Mouse (Mus musculus) adrenal gland, postnatal 25 days (tissue): ENCODE results near the gene Atp6v1g2. TPM values are rescaled to one million over a fixed set of nuclear protein-coding genes. Genes with fewer than 3 reads are reported as not detected.

Experiments
- DNase-seq: peaks from one replicate; pipeline ENCODE4 v3.0.0; 2021; ENCODE audit warnings: mixed read lengths
- long read RNA-seq: library from polyadenylated mRNA; stranded (forward); transcript quantifications from one replicate; pipeline ENCODE4 v2.0.0, GENCODE M21; 2021
- total RNA-seq: library from RNA; stranded (reverse); gene quantifications from 2 replicates; pipeline ENCODE4 v1.2.3, GENCODE M21; 2021

Atp6v1g2 gene
- total RNA-seq, result 8.0 and 8.4 TPM in 2 replicates
- long read RNA-seq, partial matches to known transcripts, result 0 of 5 reads
- long read RNA-seq, other reads (novel, unspliced or antisense), result 4 of 5 reads

DNA sequence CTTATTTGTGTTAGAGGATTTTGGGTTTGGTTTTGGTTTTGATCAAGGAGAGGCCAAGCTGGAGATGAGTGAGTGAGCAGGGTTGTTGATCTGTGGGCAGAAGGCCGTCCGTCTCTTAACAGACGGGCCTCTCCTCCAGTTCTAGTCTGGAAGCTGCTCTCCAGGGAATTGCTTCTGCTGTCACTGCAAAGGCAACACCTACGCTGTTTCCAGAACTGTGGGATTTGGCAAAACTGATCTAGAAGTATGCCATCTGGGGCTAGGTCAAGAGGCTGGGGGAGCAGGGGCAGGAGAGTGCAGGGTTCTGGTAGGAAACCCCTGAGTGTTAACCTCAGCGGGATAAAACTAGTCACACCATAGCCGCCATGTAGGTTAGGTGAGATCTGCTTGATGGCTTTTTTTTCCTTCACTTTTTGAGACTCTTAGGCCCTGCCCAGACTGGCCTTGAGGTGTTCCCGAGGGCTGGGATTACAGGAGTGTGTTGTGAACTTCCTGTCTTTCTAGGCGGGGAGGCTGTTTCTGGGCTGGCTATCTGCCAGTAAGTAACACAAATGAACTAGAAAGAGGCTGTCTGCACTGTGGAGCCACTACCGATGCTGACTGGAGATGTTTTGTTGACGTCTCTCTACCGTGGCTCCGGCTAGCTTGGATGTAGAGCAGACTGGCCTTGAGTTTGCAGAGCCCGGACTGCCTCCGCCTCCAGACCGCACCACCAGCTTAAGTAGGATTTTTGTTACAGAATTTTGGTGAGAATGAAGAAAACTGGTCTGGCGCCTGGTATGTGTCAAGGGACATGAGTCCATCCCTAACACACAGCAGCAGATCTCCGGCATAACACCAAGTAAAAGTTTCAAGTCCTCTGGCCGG, at the start of gene Atp6v1g2:
TSS of gene Atp6v1g2 (plus strand) at position 547 of the 867 bp plus-strand sequence.
- DNase-seq, result no peak

DNA sequence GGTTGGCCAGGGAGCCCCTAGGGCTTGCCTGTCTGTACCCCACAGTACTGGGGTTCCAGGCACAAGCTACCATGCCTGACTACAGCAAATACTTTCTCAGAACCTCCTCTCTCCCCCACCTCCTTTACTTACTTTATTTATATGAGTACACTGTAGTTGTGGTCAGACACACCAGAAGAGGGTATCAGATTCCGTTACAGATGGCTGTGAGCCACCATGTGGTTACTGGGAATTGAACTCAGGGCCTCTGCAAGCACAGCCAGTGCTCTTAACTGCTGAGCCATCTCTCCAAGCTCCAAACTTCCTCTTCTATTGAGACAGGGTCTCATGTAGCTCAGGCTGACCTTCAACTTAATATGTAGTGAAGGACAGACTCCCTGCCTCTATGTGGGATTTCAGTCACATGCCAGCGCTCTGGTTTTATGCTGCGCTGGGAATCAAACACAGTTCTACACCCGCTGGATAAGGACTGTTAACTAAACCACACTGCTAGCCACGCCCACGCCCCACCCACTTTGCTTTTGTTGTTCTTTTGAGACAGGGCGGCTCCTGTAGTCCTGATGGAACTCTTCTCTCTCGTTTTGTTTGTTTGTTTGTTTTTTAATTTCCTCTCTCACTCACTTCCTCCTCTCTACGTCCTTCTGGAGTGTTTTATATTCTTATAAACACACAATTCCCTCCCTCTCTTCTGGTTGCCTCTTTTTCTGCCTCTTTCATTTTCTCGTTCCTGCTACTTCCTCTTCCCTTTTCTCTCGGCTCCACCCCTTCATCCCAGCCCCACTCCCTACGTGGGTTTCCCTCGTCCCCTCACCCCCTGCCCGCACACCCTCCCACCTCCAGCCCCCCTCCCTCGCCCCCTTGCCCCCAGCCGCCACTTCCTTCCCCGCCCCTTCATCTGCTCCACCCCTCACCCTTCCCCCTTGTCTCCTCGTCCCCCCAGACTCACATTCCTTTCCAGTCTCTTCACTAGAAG, 47.5 kb upstream of the Atp6v1g2 start:
- DNase-seq, result peak; percentile 80

DNA sequence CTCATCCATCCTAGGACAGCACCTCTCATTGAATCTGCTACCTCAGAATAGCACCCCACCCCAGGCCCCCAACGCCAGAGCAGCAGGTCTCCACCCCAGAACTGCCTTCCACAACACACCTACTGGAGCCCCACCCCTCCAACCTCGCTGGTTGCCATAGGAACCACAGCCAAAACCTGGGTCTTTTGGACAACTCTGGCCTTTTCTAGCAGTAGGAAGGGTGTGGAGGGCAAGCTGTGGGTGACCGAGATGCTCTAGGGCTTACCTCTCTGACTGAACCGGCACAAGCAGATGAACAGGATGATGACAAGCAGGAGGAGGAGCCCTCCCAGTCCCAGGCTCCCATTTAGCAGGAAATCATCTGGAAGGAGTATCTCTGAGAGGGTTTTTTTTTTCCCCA, 46.8 kb upstream of the Atp6v1g2 start:
- no peak for DNase-seq

DNA sequence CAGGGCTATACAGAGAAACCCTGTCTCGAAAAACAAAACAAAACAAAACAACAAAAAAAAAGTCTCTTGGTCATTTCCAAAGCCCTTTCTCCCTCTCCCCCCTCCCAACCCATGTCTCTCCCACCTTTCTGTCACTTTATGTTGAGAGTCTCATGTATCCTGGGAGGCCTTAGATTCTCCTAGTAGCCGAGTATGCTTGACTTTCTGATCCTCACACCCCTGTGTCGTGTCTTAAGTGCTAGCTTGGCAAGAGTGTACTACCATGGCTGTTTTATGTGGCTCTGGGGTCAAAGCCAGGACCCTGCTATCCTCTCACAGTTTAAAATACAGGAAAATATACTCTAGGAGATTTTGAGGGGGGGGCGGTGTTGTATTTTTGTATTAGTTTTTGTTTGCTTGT, 46.1 kb upstream of the Atp6v1g2 start:
- no peak for DNase-seq

DNA sequence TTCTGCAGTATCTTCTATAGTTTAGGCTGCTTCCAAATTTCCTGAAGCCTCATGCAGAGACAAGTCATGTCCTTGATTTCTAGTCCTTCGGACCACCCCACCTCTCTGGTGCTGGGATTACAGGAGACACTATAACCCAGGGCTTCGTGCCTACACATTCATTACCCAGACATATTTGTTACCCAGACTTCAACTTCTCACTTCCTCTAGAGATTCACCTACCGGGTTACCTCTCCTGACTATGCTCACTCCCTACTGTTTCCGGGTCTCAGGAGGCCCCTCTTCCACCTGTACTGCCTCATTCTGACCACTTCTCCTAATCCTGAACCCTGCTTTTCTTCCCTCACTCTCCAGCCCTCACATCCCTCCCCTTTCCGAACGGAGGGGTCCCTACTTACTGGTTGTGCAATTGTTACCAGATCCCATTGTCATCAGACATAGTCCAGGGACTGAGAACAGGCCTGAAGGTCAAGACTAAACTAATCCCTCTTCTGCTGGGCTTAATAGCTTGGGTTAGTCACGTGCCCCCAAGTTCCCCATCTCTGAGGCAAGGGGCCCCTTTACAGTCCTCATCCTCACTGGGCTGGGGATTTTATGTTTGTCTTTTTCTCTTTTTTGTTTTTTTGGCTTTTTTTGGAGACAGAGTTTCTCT, 45.4 kb upstream of the Atp6v1g2 start, which contains the start of gene Lst1:
TSS of gene Lst1 (minus strand) at position 481 of the 652 bp plus-strand sequence.
- DNase-seq, result no peak

DNA sequence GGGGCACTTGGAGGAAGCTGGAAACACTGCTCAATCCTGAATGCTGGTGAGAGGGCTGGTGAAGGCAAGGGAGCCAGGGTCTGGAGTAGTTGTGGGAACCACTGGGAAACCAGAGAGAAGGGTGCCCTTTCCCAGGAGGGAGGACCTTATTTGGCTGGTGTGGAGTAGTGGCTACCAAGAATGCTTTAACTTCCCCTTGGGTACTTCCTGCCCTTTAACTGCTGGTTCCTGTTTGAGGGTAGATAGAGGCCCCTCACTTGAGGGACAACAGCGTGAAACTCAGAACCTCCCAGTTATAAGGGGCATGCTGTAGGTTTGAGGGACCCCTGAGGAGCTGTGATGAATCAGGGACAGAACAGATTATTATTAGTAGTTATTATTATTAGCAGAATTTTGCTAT, 44.3 kb upstream of the Atp6v1g2 start:
- no peak for DNase-seq

DNA sequence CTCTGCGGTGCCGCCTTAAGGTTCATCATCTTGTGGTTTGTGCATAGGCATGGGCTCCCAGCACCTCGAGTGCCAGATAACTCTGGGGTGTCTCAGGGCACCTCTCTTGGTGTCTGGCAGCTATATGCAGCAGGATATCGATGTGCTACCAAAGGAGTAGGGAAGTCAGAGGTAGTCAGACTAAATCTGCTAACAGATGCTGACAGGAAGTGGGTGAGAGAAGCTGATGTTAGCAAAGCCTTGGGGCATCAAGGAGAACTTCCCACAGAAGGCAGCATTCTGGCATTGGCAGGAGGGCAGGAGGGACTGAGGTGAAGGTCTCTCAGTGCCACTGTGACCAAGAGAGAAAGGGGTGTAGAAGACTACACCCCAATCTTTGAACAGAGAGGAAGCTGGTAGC, 43.4 kb upstream of the Atp6v1g2 start:
- no peak for DNase-seq

DNA sequence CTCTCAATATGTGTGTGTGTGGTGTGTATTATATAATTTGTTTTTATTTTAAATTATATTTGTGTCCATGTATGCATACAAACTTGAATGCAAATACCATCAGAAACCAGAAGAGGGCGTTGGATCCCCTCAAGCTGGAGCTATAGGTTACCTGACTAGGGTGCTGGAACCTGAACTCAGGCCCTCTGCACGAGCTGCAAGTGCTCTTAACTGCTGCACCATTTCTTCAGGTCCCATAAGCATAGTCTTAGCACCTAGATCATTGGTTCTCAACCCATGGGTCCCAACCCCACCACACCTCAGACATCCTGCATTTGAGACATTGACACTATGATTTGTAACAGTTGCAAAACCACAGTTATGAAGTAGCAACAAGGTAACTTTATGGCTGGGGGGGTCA, 41.7 kb upstream of the Atp6v1g2 start:
- no peak for DNase-seq

DNA sequence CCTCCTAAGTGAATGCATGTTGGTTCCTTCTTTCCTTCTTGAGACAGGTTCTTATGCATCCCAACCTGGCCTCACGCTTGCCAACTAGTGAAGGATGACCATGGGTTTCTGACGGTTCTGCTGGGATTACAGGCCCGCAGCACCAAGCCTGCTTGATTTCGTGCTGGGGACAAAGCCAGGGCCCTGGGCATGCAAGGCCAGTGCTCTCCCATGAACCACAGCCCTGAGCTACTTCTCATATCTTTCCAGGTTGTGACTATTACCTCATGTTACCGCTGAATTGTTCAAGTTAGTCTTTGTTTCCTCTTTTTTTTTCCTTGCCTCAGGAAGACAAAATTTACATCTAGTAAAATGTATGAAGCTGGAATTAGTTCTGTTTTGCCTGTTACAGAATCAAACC, 40.5 kb upstream of the Atp6v1g2 start:
- no peak for DNase-seq

DNA sequence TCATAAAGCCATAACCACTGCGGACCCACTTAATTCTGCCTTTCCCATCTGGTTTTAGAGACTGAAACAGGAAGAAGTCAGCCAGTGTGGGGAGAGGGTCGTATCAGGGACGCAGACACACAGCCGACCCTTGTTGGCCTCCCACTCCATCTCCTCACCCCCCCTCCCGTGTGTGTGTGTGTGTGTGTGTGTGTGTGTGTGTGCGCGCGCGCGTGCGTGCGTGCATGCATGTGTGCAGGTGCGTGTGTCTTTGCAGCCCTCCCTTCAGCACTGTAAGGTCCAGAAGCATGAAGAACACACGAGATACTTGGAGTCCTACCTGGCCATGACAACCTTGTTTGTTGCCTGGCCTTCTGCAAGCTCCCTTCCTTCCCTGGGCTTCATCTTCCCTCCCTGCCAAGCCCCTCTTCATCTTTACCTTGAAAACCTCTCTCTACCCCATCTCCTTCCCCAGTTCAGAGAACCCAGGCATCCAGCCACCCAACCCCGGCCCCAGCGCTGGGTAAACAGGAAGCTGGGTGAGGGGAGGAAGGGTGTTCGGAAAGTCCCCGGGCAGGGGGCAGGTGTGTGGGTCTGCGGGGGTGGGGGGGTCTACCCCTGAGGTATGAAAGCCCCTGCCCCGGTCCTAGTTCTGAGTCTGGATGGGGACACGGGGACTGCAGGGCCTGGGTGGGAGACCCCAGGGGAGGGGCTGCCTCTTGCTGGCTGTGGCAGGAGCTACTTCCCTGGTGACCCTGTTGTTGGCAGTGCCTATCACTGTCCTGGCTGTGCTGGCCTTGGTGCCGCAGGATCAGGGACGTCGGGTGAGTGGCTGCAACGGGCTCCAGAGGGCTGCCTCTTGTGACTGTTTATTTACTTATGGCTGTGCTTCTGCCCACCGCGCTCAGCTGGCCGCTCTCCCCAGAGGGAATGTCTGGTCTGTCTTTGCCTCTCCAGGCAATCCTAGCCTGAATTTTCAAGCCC, 39.3 kb upstream of the Atp6v1g2 start, which contains the start of gene Ltb:
TSS of gene Ltb (plus strand) at position 559 of the 963 bp plus-strand sequence.
- DNase-seq, result peak; percentile 48

DNA sequence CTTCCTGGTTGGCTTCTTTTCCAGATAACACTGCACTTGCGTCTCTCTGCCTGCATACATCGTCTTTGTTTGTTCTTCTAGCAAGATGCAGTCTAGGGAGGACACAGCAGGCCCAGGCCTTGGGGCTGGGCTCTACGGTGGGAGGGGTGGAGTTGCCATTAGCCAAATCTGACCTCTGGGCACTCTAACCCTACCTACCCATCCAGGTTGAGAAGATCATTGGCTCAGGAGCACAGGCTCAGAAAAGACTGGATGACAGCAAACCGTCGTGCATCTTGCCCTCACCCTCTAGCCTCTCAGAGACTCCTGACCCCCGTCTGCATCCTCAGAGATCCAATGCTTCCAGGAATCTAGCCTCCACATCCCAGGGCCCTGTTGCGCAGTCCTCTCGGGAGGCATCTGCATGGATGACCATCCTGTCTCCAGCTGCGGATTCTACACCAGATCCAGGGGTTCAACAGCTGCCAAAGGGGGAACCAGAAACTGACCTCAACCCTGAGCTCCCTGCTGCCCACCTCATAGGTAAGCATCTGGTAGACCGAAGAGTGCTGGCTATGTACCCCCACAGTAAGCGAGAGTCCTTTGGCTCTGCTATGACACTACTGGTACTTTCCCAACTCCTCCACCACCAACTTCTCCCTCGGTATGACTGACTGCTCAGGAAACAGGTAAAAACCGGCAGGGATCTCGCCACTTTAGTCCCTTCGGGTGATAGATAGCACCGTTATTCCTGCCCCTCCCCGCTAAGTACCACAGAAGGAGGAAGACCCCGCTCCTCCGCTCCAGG, 38.4 kb upstream of the Atp6v1g2 start:
- DNase-seq, result no peak

DNA sequence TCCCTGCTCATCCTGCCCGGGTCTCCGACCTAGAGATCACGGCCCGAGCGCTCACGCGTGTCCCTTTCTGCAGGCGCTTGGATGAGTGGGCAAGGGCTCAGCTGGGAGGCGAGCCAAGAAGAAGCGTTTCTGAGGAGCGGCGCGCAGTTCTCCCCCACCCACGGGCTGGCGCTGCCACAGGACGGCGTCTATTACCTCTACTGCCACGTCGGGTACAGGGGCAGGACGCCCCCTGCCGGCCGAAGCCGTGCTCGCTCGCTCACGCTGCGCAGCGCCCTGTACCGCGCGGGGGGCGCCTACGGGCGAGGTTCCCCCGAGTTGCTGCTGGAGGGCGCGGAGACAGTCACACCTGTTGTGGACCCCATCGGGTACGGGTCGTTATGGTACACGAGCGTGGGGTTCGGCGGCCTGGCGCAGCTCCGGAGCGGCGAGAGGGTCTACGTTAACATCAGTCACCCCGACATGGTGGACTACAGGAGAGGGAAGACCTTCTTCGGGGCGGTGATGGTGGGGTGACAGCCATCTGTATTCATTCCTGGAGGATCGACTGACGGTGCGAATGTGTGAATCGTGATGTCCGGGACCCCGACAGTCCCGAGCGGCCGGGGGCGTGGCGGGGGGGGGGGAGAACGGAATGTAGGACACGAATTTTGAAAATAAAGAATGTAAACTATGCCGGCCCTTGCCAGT, 37.7 kb upstream of the Atp6v1g2 start:
- DNase-seq, result peak; percentile 86

DNA sequence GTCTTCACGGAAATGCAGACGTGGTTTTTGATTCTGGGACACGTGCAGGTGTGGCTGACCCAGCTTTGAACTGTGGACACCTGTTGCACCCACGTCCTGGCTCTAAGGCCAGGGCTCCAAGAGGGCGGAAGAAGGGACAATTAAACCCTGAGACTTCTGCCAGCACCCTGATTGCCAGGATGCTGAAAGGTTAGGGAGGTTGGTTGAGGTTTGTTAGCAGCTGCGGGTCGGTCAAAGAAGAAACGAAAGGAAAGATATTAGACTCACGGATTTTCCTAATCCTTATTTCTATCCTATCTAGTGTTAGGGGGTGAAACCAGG, 37.2 kb upstream of the Atp6v1g2 start:
- no peak for DNase-seq

DNA sequence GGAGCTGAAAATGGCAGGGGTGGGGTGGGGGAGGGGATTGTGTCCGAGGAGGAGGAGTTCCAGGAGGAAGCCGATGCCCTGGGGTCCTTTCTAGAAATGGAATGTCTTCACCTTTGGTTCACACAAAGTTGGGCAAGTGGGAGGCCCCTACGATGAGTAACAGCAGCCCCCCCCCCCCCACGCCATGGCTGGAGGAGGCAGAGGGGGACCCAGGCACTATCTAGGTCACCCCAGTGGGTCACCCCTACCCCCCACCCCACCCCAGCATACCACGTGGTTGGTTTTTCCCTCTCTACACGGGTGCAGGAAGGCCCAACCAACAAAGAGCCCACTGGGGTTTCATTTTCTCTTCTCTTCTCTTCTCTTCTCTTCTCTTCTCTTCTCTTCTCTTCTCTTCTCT, 36.3 kb upstream of the Atp6v1g2 start:
- DNase-seq, result no peak

DNA sequence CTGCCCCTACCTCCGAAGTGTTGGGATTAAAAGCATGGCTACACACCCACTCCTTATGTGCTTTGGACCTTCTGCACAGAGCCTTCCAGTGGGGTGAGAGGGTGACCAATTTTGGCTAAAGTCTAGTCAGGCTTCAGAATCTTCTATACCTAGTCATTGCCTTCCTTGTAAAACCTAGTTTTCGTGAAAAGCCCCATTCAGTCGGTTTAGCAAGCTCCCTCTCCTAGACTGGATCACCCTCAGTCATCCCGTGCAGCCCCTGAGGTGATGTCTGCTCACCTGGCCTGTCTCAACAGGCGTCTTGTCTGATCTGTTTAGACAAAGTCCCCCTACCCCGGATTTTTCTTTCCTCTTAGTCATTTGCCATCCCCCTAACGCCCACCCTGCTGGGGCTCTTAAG, 35.4 kb upstream of the Atp6v1g2 start:
- no peak for DNase-seq

DNA sequence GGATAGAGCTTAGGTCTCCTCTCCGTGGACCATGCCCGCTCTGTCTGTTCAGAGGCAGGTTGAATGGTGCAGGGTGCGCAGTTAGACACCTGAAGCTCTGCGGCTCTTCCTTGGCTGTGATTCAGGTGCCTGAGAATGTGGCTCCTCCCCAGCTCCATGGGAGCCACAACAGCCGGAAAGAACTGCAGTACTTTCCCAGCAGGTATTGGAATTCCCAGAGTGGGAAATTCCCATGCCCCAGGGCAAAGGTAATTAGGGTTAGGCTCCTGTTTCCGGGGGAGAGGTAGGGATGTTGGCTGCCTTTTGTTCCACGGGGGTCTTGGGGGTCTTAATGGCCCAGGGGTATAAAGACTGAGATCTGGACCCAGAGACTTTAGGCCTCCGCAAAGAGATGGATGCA, 34.5 kb upstream of the Atp6v1g2 start:
- DNase-seq, result no peak

DNA sequence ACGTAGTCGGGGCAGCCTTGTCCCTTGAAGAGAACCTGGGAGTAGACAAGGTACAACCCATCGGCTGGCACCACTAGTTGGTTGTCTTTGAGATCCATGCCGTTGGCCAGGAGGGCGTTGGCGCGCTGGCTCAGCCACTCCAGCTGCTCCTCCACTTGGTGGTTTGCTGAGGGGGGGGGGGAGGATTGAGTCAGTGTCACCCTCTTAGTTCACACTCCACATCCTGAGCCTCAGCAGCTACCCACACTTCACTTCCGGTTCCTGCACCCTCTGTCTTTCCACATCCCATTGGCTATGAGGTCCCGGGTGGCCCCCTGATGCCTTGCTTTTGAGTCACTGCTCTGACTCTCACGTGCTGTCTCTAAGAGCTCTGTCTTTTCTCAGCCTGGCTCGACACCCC, 33.1 kb upstream of the Atp6v1g2 start:
- DNase-seq, result no peak

DNA sequence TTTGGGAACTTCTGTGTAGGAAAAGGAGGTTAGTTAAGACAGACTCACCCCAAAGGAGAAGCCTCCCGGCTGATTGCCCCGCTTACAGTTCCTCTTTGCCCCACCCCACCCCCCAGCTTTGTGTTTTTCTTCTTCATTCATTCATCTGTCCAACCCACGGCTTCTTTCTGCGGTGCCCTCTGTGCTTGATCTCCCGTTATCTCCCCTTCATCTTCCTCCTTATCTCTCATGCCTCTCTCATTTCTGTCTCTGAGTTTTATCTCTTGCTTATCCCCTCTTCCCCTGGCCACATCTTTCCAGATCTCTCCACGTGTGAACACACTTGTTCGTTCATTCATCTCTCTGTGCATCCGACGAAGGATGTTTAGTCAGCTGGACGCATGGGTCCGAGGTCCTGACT, 32.3 kb upstream of the Atp6v1g2 start:
- no peak for DNase-seq

DNA sequence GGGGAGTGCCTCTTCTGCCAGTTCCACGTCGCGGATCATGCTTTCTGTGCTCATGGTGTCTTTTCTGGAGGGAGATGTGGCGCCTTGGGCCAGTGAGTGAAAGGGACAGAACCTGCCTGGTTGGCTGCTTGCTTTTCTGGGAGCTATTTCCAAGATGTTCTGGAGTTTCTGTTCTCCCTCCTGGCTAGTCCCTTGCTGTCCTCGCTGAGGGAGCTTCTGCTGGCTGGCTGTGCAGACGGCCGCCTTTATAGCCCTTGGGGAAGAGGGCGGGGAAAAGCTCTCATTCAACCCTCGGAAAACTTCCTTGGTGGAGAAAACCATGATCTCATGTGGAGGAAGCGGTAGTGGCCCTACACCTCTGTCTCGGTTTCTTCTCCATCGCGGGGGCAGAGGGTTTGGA, 31.7 kb upstream of the Atp6v1g2 start, which contains the start of gene Tnf:
TSS of gene Tnf (minus strand) at position 221 of the 400 bp plus-strand sequence.
- peak; percentile 33 for DNase-seq

DNA sequence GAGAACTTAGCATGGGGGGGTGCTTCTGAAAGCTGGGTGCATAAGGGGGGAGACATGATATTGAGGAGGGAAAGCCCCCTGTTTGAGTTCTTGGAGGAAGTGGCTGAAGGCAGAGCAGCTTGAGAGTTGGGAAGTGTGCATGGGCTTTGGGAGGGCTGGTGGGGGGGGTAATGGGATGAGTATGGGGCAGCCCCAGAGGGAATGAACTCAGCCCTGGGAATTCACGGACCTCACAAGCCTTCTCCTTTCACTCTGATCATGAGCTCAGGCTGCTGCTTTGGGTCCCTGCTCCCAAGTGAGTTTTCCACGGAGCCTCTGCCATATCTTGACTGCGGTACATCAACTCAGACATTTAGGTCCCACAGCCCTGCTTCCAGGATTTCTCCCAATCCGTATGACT, 31.0 kb upstream of the Atp6v1g2 start:
- DNase-seq, result no peak
